Mouse (Mus musculus): ENCODE data around the gene Iqcf1. TPM values are rescaled to one million over a fixed set of nuclear protein-coding genes. Genes with fewer than 3 reads are reported as not detected.

The Iqcf1 gene
- polyA plus RNA-seq, 1 experiment = not detected

- WGBS = 8% methylated on average over 16 of the region's 16 CpGs
- H3K4me3 ChIP-seq (ENCODE audit: extremely low read depth, insufficient read depth, insufficient read length) = peak overlapping the region; percentile 64
- peak in 1 of 2 experiments; percentile 81 for DNase-seq (ENCODE audit: low read depth in 1 of 2, low spot score in 2 of 2)
- H3K27ac ChIP-seq (ENCODE audit: insufficient read depth, low read length) = peak overlapping the region; percentile 76
- TF ChIP-seq POLR2A (IDR thresholded peaks at IDR 0.05; ENCODE audit: low read depth, low read length) (peak; percentile 18; the same call in 1 of the 2 replicates), CTCF (IDR thresholded peaks at IDR 0.05; ENCODE audit: extremely low read depth, insufficient read depth, insufficient read length, insufficient replicate concordance) (no peak)
- peaks cover 15% of the 10 kb centered on the region; the same call in 1 of the 2 replicates for H3K4me1 ChIP-seq (ENCODE audit: control insufficient read depth, insufficient read depth, insufficient read length)
- H3K27me3 ChIP-seq (ENCODE audit: control insufficient read depth, insufficient read depth, low read length) = no peaks in the 10 kb centered on the region
- peaks cover 5% of the 10 kb centered on the region; the same call in 1 of the 2 replicates for H3K36me3 ChIP-seq (ENCODE audit: control insufficient read depth, insufficient read depth, low read length)
Measured at GRCm38 (mm10) chr9:106476002-106476923, 23.5 kb upstream of the Iqcf1 start.

GRCm38 (mm10) chr9:106476924-106477484, 22.8 kb upstream of the Iqcf1 start, which contains the start of gene Parp3:
Gene Parp3 (minus strand): TSS chr9:106476949.
- under 1% methylated on average over 41 of the region's 41 CpGs for WGBS
- H3K4me3 ChIP-seq (ENCODE audit: extremely low read depth, insufficient read depth, insufficient read length) = peak within 1 kb of the TSS; percentile 65
- no peaks in the 10 kb centered on the region for H3K27me3 ChIP-seq (ENCODE audit: control insufficient read depth, insufficient read depth, low read length)
- H3K27ac ChIP-seq (ENCODE audit: insufficient read depth, low read length) = peak within 1 kb of the TSS; percentile 76
- H3K36me3 ChIP-seq (ENCODE audit: control insufficient read depth, insufficient read depth, low read length) = peaks cover 6% of the 10 kb centered on the region; the same call in 1 of the 2 replicates
- H3K4me1 ChIP-seq (ENCODE audit: control insufficient read depth, insufficient read depth, insufficient read length) = peaks cover 15% of the 10 kb centered on the region; the same call in 1 of the 2 replicates
- peak; percentile 98 to 99 for DNase-seq (ENCODE audit: low read depth in 1 of 2, low spot score in 2 of 2)
- TF ChIP-seq CTCF (IDR thresholded peaks at IDR 0.05; ENCODE audit: extremely low read depth, insufficient read depth, insufficient read length, insufficient replicate concordance) = peak; percentile 97
- TF ChIP-seq POLR2A (IDR thresholded peaks at IDR 0.05; ENCODE audit: low read depth, low read length) = peak; percentile 23; the same call in 1 of the 2 replicates

GRCm38 (mm10) chr9:106477649-106478048, 22.1 kb upstream of the Iqcf1 start:
- H3K4me1 ChIP-seq (ENCODE audit: control insufficient read depth, insufficient read depth, insufficient read length) = peaks cover 15% of the 10 kb centered on the region; the same call in 1 of the 2 replicates

GRCm38 (mm10) chr9:106478101-106478500, 21.7 kb upstream of the Iqcf1 start:
- H3K4me3 ChIP-seq (ENCODE audit: extremely low read depth, insufficient read depth, insufficient read length) = peak overlapping the region; percentile 65; the same call in 1 of the 2 replicates
- H3K27me3 ChIP-seq (ENCODE audit: control insufficient read depth, insufficient read depth, low read length) = no peaks in the 10 kb centered on the region
- H3K4me1 ChIP-seq (ENCODE audit: control insufficient read depth, insufficient read depth, insufficient read length) = peaks cover 15% of the 10 kb centered on the region; the same call in 1 of the 2 replicates
- no peak overlapping the region for H3K27ac ChIP-seq (ENCODE audit: insufficient read depth, low read length)
- H3K36me3 ChIP-seq (ENCODE audit: control insufficient read depth, insufficient read depth, low read length) = peaks cover 12% of the 10 kb centered on the region
- WGBS = 74% methylated on average over 9 of the region's 9 CpGs
- TF ChIP-seq POLR2A (IDR thresholded peaks at IDR 0.05; ENCODE audit: low read depth, low read length) (no peak), CTCF (IDR thresholded peaks at IDR 0.05; ENCODE audit: extremely low read depth, insufficient read depth, insufficient read length, insufficient replicate concordance) (no peak)
- DNase-seq (ENCODE audit: low read depth in 1 of 2, low spot score in 2 of 2) = no peak

More at GRCm38 (mm10) chr9:106477649-106478048, 22.1 kb upstream of the Iqcf1 start:
- Histone ChIP-seq H3K27me3 (ENCODE audit: control insufficient read depth, insufficient read depth, low read length) (no peaks in the 10 kb centered on the region), H3K4me3 (ENCODE audit: extremely low read depth, insufficient read depth, insufficient read length) (peak overlapping the region; percentile 65), H3K36me3 (ENCODE audit: control insufficient read depth, insufficient read depth, low read length) (peaks cover 8% of the 10 kb centered on the region), H3K27ac (ENCODE audit: insufficient read depth, low read length) (no peak overlapping the region)
- peak in 1 of 2 experiments; percentile 1 for DNase-seq (ENCODE audit: low read depth in 1 of 2, low spot score in 2 of 2)
- no peak for TF ChIP-seq POLR2A (IDR thresholded peaks at IDR 0.05; ENCODE audit: low read depth, low read length)
- WGBS = 2% methylated on average over 16 of the region's 16 CpGs

GRCm38 (mm10) chr9:106480541-106480940, 19.2 kb upstream of the Iqcf1 start:
- whole genome bisulfite sequencing = 91% methylated on average over 7 of the region's 7 CpGs
- peaks cover 11% of the 10 kb centered on the region; the same call in 1 of the 2 replicates for H3K4me1 ChIP-seq (ENCODE audit: control insufficient read depth, insufficient read depth, insufficient read length)
- TF ChIP-seq POLR2A (IDR thresholded peaks at IDR 0.05; ENCODE audit: low read depth, low read length) (no peak), CTCF (IDR thresholded peaks at IDR 0.05; ENCODE audit: extremely low read depth, insufficient read depth, insufficient read length, insufficient replicate concordance) (no peak)
- H3K27me3 ChIP-seq (ENCODE audit: control insufficient read depth, insufficient read depth, low read length) = no peaks in the 10 kb centered on the region
- H3K4me3 ChIP-seq (ENCODE audit: extremely low read depth, insufficient read depth, insufficient read length) = no peak overlapping the region
- peak in 1 of 2 experiments; percentile 2 for DNase-seq (ENCODE audit: low read depth in 1 of 2, low spot score in 2 of 2)
- H3K27ac ChIP-seq (ENCODE audit: insufficient read depth, low read length) = no peak overlapping the region
- peaks cover 30% of the 10 kb centered on the region for H3K36me3 ChIP-seq (ENCODE audit: control insufficient read depth, insufficient read depth, low read length)

- WGBS = 43% methylated on average over 15 of the region's 15 CpGs
- DNase-seq (ENCODE audit: low read depth in 1 of 2, low spot score in 2 of 2) = peak in 1 of 2 experiments; percentile 3
- H3K27ac ChIP-seq (ENCODE audit: insufficient read depth, low read length) = no peak overlapping the region
- no peak overlapping the region for H3K4me3 ChIP-seq (ENCODE audit: extremely low read depth, insufficient read depth, insufficient read length)
- peaks cover 33% of the 10 kb centered on the region for H3K36me3 ChIP-seq (ENCODE audit: control insufficient read depth, insufficient read depth, low read length)
- H3K4me1 ChIP-seq (ENCODE audit: control insufficient read depth, insufficient read depth, insufficient read length) = peaks cover 11% of the 10 kb centered on the region; the same call in 1 of the 2 replicates
- no peak for TF ChIP-seq CTCF (IDR thresholded peaks at IDR 0.05; ENCODE audit: extremely low read depth, insufficient read depth, insufficient read length, insufficient replicate concordance)
- no peak for TF ChIP-seq POLR2A (IDR thresholded peaks at IDR 0.05; ENCODE audit: low read depth, low read length)
- no peaks in the 10 kb centered on the region for H3K27me3 ChIP-seq (ENCODE audit: control insufficient read depth, insufficient read depth, low read length)
Measured at GRCm38 (mm10) chr9:106481075-106481474, 18.7 kb upstream of the Iqcf1 start.
